Mouse (Mus musculus): ENCODE measurements around the gene Rpl11. TPM values are rescaled to one million over a fixed set of nuclear protein-coding genes. Genes with fewer than 3 reads are reported as not detected.
A peak's percentile ranks its signal among the peaks of the same experiment; 100 is the strongest.

Gene Rpl11
- polyA plus RNA-seq, 1 experiment from 2014 or later, result 303 TPM

GRCm38 (mm10) chr4:136035078-136035477 lies 18.1 kb downstream of the Rpl11 start:
- no peak overlapping the region for H3K4me2 ChIP-seq (replicated peaks)
- no peak overlapping the region for H3K27ac ChIP-seq
- H3K9ac ChIP-seq, result no peak overlapping the region
- H3K4me3 ChIP-seq (replicated peaks; ENCODE audit: low read length), result no peak overlapping the region
- H3K27me3 ChIP-seq (ENCODE audit: control insufficient read depth, insufficient read depth, low read length), result no peaks in the 10 kb centered on the region
- H3K36me3 ChIP-seq (replicated peaks; ENCODE audit: control insufficient read depth, insufficient read depth), result no peaks in the 10 kb centered on the region
- DNase-seq (ENCODE audit: low spot score), result no peak
- H3K4me1 ChIP-seq (replicated peaks; ENCODE audit: control insufficient read depth, insufficient read depth, low read length), result 0 out of 2 replicates have a peak, but pooled peaks cover 5% of the 10 kb centered on the region
- WGBS, result 83% methylated on average over 4 of the region's 4 CpGs
- ATAC-seq (ENCODE audit: low FRiP score), result no peak
- no peaks in the 10 kb centered on the region for H3K9me3 ChIP-seq (ENCODE audit: control insufficient read depth, low read length)

- H3K27ac ChIP-seq, result no peak overlapping the region
- H3K9ac ChIP-seq, result no peak overlapping the region
- ATAC-seq (ENCODE audit: low FRiP score) (no peak), DNase-seq (ENCODE audit: low spot score) (no peak)
- H3K4me1 ChIP-seq (replicated peaks; ENCODE audit: control insufficient read depth, insufficient read depth, low read length), result 0 out of 2 replicates have a peak, but pooled peaks cover 5% of the 10 kb centered on the region
- no peak overlapping the region for H3K4me2 ChIP-seq (replicated peaks)
- no peaks in the 10 kb centered on the region for H3K9me3 ChIP-seq (ENCODE audit: control insufficient read depth, low read length)
- H3K4me3 ChIP-seq (replicated peaks; ENCODE audit: low read length), result no peak overlapping the region
- H3K36me3 ChIP-seq (replicated peaks; ENCODE audit: control insufficient read depth, insufficient read depth), result no peaks in the 10 kb centered on the region
- H3K27me3 ChIP-seq (ENCODE audit: control insufficient read depth, insufficient read depth, low read length), result no peaks in the 10 kb centered on the region
- WGBS, result 82% methylated on average over 1 of the region's 1 CpGs
Measured at GRCm38 (mm10) chr4:136033231-136033630, 20.0 kb downstream of the Rpl11 start.

- H3K36me3 ChIP-seq (replicated peaks; ENCODE audit: control insufficient read depth, insufficient read depth), result no peaks in the 10 kb centered on the region
- H3K9me3 ChIP-seq (ENCODE audit: control insufficient read depth, low read length), result no peaks in the 10 kb centered on the region
- ATAC-seq (ENCODE audit: low FRiP score), result no peak
- no peak overlapping the region for H3K4me3 ChIP-seq (replicated peaks; ENCODE audit: low read length)
- H3K4me1 ChIP-seq (replicated peaks; ENCODE audit: control insufficient read depth, insufficient read depth, low read length), result 0 out of 2 replicates have a peak, but pooled peaks cover 5% of the 10 kb centered on the region
- no peak overlapping the region for H3K4me2 ChIP-seq (replicated peaks)
- H3K27me3 ChIP-seq (ENCODE audit: control insufficient read depth, insufficient read depth, low read length), result no peaks in the 10 kb centered on the region
- DNase-seq (ENCODE audit: low spot score), result no peak
- H3K9ac ChIP-seq, result 0 out of 2 replicates have a peak overlapping the region, but pooled peaks have one; percentile 11
- WGBS, result 9% methylated on average over 8 of the region's 8 CpGs
- H3K27ac ChIP-seq, result 0 out of 2 replicates have a peak overlapping the region, but pooled peaks have one; percentile 2
Measured at GRCm38 (mm10) chr4:136030968-136031909, 22.0 kb downstream of the Rpl11 start.

- Histone ChIP-seq H3K4me3 (replicated peaks; ENCODE audit: low read length) (no peak overlapping the region), H3K4me2 (replicated peaks) (no peak overlapping the region), H3K36me3 (replicated peaks; ENCODE audit: control insufficient read depth, insufficient read depth) (no peaks in the 10 kb centered on the region), H3K9ac (no peak overlapping the region), H3K27me3 (ENCODE audit: control insufficient read depth, insufficient read depth, low read length) (no peaks in the 10 kb centered on the region), H3K27ac (no peak overlapping the region), H3K9me3 (ENCODE audit: control insufficient read depth, low read length) (no peaks in the 10 kb centered on the region), H3K4me1 (replicated peaks; ENCODE audit: control insufficient read depth, insufficient read depth, low read length) (0 out of 2 replicates have a peak, but pooled peaks cover 5% of the 10 kb centered on the region)
- no peak for DNase-seq (ENCODE audit: low spot score)
- no peak for ATAC-seq (ENCODE audit: low FRiP score)
- 87% methylated on average over 5 of the region's 5 CpGs for WGBS
Measured at GRCm38 (mm10) chr4:136028689-136029088, 24.5 kb downstream of the Rpl11 start.

- DNase-seq (ENCODE audit: low spot score), result no peak
- Histone ChIP-seq H3K36me3 (replicated peaks; ENCODE audit: control insufficient read depth, insufficient read depth) (no peaks in the 10 kb centered on the region), H3K4me3 (replicated peaks; ENCODE audit: low read length) (no peak overlapping the region), H3K9me3 (ENCODE audit: control insufficient read depth, low read length) (no peaks in the 10 kb centered on the region), H3K4me2 (replicated peaks) (no peak overlapping the region), H3K9ac (no peak overlapping the region), H3K27ac (no peak overlapping the region), H3K27me3 (ENCODE audit: control insufficient read depth, insufficient read depth, low read length) (no peaks in the 10 kb centered on the region), H3K4me1 (replicated peaks; ENCODE audit: control insufficient read depth, insufficient read depth, low read length) (0 out of 2 replicates have a peak, but pooled peaks cover 5% of the 10 kb centered on the region)
- ATAC-seq (ENCODE audit: low FRiP score), result no peak
- 89% methylated on average over 19 of the region's 19 CpGs for WGBS
Measured at GRCm38 (mm10) chr4:136028132-136028564, 25.1 kb downstream of the Rpl11 start.

GRCm38 (mm10) chr4:136027416-136028131 lies 25.7 kb downstream of the Rpl11 start:
- no peak overlapping the region for H3K9ac ChIP-seq
- ATAC-seq (ENCODE audit: low FRiP score), result no peak
- WGBS, result 83% methylated on average over 8 of the region's 8 CpGs
- no peak for DNase-seq (ENCODE audit: low spot score)
- 0 out of 2 replicates have a peak, but pooled peaks cover 5% of the 10 kb centered on the region for H3K4me1 ChIP-seq (replicated peaks; ENCODE audit: control insufficient read depth, insufficient read depth, low read length)
- no peak overlapping the region for H3K4me3 ChIP-seq (replicated peaks; ENCODE audit: low read length)
- no peaks in the 10 kb centered on the region for H3K9me3 ChIP-seq (ENCODE audit: control insufficient read depth, low read length)
- no peak overlapping the region for H3K4me2 ChIP-seq (replicated peaks)
- H3K27me3 ChIP-seq (ENCODE audit: control insufficient read depth, insufficient read depth, low read length), result no peaks in the 10 kb centered on the region
- no peaks in the 10 kb centered on the region for H3K36me3 ChIP-seq (replicated peaks; ENCODE audit: control insufficient read depth, insufficient read depth)
- H3K27ac ChIP-seq, result no peak overlapping the region

GRCm38 (mm10) chr4:136025350-136025749 lies 27.9 kb downstream of the Rpl11 start:
- WGBS, result 87% methylated on average over 1 of the region's 1 CpGs

GRCm38 (mm10) chr4:136022924-136023323 lies 30.3 kb downstream of the Rpl11 start:
- WGBS, result 93% methylated on average over 9 of the region's 9 CpGs
- no peak for DNase-seq (ENCODE audit: low spot score)
- ATAC-seq (ENCODE audit: low FRiP score), result no peak
- Histone ChIP-seq H3K27ac (no peak overlapping the region), H3K9ac (no peak overlapping the region), H3K9me3 (ENCODE audit: control insufficient read depth, low read length) (no peaks in the 10 kb centered on the region), H3K27me3 (ENCODE audit: control insufficient read depth, insufficient read depth, low read length) (no peaks in the 10 kb centered on the region), H3K36me3 (replicated peaks; ENCODE audit: control insufficient read depth, insufficient read depth) (no peaks in the 10 kb centered on the region), H3K4me2 (replicated peaks) (no peak overlapping the region), H3K4me3 (replicated peaks; ENCODE audit: low read length) (no peak overlapping the region), H3K4me1 (replicated peaks; ENCODE audit: control insufficient read depth, insufficient read depth, low read length) (peaks cover 15% of the 10 kb centered on the region)

More at GRCm38 (mm10) chr4:136025350-136025749, 27.9 kb downstream of the Rpl11 start:
- Histone ChIP-seq H3K27me3 (ENCODE audit: control insufficient read depth, insufficient read depth, low read length) (no peaks in the 10 kb centered on the region), H3K4me3 (replicated peaks; ENCODE audit: low read length) (no peak overlapping the region), H3K9ac (no peak overlapping the region), H3K4me1 (replicated peaks; ENCODE audit: control insufficient read depth, insufficient read depth, low read length) (peaks cover 5% of the 10 kb centered on the region), H3K4me2 (replicated peaks) (no peak overlapping the region), H3K27ac (no peak overlapping the region), H3K36me3 (replicated peaks; ENCODE audit: control insufficient read depth, insufficient read depth) (no peaks in the 10 kb centered on the region), H3K9me3 (ENCODE audit: control insufficient read depth, low read length) (no peaks in the 10 kb centered on the region)
- ATAC-seq (ENCODE audit: low FRiP score), result no peak
- DNase-seq (ENCODE audit: low spot score), result no peak

GRCm38 (mm10) chr4:136021549-136022047 lies 31.6 kb downstream of the Rpl11 start, which contains the start of gene Eloa:
Gene Eloa (minus strand): TSS chr4:136021763.
- peak; percentile 98 for ATAC-seq (ENCODE audit: low FRiP score)
- Histone ChIP-seq H3K4me2 (replicated peaks) (peak within 1 kb of the TSS; percentile 97), H3K27me3 (ENCODE audit: control insufficient read depth, insufficient read depth, low read length) (no peaks in the 10 kb centered on the region), H3K36me3 (replicated peaks; ENCODE audit: control insufficient read depth, insufficient read depth) (no peaks in the 10 kb centered on the region), H3K4me3 (replicated peaks; ENCODE audit: low read length) (peak within 1 kb of the TSS; percentile 97), H3K27ac (peak within 1 kb of the TSS; percentile 84), H3K9ac (peak within 1 kb of the TSS; percentile 91), H3K9me3 (ENCODE audit: control insufficient read depth, low read length) (no peaks in the 10 kb centered on the region), H3K4me1 (replicated peaks; ENCODE audit: control insufficient read depth, insufficient read depth, low read length) (peaks cover 15% of the 10 kb centered on the region)
- peak; percentile 96 for DNase-seq (ENCODE audit: low spot score)
- WGBS, result under 1% methylated on average over 48 of the region's 48 CpGs

All from hindbrain, embryonic 14.5 days (tissue).